Mouse (Mus musculus) forebrain, postnatal 0 days (tissue): ENCODE measurements around the gene Fgf15. TPM values are rescaled to one million over a fixed set of nuclear protein-coding genes. Genes with fewer than 3 reads are reported as not detected.
A peak's percentile ranks its signal among the peaks of the same experiment; 100 is the strongest.

Source experiments
- ATAC-seq: fragments of 200-750 bp; cut with Nextera tagmentation; 2 replicates; pipeline ENCODE4 v1.8.0; 2017; ENCODE audit warnings: mild to moderate bottlenecking, moderate library complexity
- DNase-seq: peaks from one replicate; pipeline ENCODE4 v3.0.0-alpha.2; 2015
- H3K27ac ChIP-seq: fragments of 300-500 bp; sonication (generic); 2 replicates; pipeline ENCODE4 v1.5.1; 2014; ENCODE audit warnings: low read depth, mild to moderate bottlenecking, antibody characterized with exemption, low read length, moderate library complexity, mixed read lengths
- H3K27me3 ChIP-seq: fragments of 300-500 bp; sonication (generic); 2 replicates; pipeline ENCODE4 v1.6.1; 2014; ENCODE audit warnings: mild to moderate bottlenecking, low read length, mixed read lengths; ENCODE audit not compliant: insufficient read depth
- H3K36me3 ChIP-seq: fragments of 300-500 bp; sonication (generic); 2 replicates; pipeline ENCODE4 v1.6.1; 2014; ENCODE audit warnings: mild to moderate bottlenecking, moderate library complexity; ENCODE audit not compliant: insufficient read depth
- H3K4me1 ChIP-seq: fragments of 300-500 bp; sonication (generic); 2 replicates; pipeline ENCODE4 v1.6.1; 2014; ENCODE audit warnings: antibody characterized with exemption; ENCODE audit not compliant: insufficient read depth
- H3K4me2 ChIP-seq: fragments of 300-500 bp; sonication (generic); 2 replicates; pipeline ENCODE4 v1.6.1; 2014; ENCODE audit warnings: low read depth, mild to moderate bottlenecking, moderate library complexity
- H3K4me3 ChIP-seq: fragments of 300-500 bp; sonication (generic); 2 replicates; pipeline ENCODE4 v1.5.1; 2014; ENCODE audit warnings: low read depth, low read length, mixed read lengths
- H3K9ac ChIP-seq: fragments of 300-500 bp; sonication (generic); 2 replicates; pipeline ENCODE4 v1.6.1; 2014; ENCODE audit warnings: mild to moderate bottlenecking
- H3K9me3 ChIP-seq: fragments of 300-500 bp; sonication (generic); 2 replicates; pipeline ENCODE4 v1.6.1; 2016; ENCODE audit warnings: low read length
- CTCF ChIP-seq: sonication (generic); IDR thresholded peaks from 2 replicates; pipeline ENCODE4 v1.5.1; 2016; ENCODE audit warnings: antibody characterized with exemption, control low read depth, low read depth
- WGBS: fragments of 180-500 bp; shearing (Covaris S2); extraction: QIAGEN DNeasy Blood & Tissue Kit; methylation state at CpG from one replicate; pipeline ENCODE4 v1.1.7; 2014; 5-methylcytosine and 5-hydroxymethylcytosine counted together
- polyA plus RNA-seq: library from polyadenylated mRNA; unstranded; fragments of >200 nt; fragmentation: Nextera tagmentation; extraction: Ambion mirVana; gene quantifications from 2 replicates; pipeline ENCODE4 v1.2.1, GENCODE M21; 2015
- total RNA-seq: library from RNA; depleted of rRNA; stranded (reverse); fragments of >200 nt; gene quantifications from 2 replicates; pipeline ENCODE4 v1.2.3, GENCODE M21; 2014; rRNA removed

The Fgf15 gene
- total RNA-seq (2.5 and 4.0 TPM in 2 replicates), polyA plus RNA-seq (5.0 and 6.1 TPM in 2 replicates)

DNA sequence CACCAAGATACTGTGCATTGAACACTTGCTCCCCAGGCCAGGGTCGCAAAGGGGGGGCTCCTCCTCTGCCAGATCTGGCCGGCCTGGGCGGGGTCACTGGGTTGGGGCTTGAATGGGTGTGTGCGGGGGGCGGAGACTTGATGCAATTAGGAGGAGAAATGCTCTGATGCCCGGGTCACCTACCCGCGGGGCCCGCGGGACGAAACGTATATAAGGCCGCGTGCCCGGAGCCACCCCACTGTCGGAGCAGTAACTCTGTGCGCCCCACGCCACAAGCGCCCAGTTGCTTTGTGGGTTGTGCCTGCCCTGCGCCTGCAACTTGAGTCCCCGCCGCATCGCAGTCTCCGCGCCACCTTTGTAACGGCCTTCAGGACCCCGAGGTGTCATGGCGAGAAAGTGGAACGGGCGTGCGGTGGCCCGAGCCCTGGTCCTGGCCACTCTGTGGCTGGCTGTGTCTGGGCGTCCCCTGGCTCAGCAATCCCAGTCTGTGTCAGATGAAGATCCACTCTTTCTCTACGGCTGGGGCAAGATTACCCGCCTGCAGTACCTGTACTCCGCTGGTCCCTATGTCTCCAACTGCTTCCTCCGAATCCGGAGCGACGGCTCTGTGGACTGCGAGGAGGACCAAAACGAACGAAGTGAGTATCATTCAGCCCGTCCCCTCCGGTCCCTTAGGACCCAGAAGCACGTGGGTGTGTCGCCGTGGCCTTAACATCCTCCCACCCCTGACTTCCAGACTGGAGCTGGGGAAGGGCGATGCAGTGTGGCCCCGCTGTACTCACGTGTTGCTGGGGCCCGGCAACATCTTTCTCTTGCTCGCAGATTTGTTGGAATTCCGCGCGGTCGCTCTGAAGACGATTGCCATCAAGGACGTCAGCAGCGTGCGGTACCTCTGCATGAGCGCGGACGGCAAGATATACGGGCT, at the start of gene Fgf15:
Fgf15 (plus strand) TSS at position 238 of the 925 bp plus-strand sequence.
- Histone ChIP-seq H3K4me3 (peak within 1 kb of the TSS; percentile 49), H3K27ac (no peak within 1 kb of the TSS), H3K4me1 (peaks cover 10% of the 10 kb centered on the region; the same call in 1 of the 2 replicates), H3K27me3 (peaks cover 29% of the 10 kb centered on the region), H3K4me2 (peak within 1 kb of the TSS; percentile 95), H3K9ac (peak within 1 kb of the TSS; percentile 58), H3K36me3 (no peaks in the 10 kb centered on the region), H3K9me3 (no peaks in the 10 kb centered on the region)
- peak; percentile 54 for DNase-seq
- peak; percentile 12; the same call in 1 of the 2 replicates for ATAC-seq
- 2% methylated on average over 65 of the region's 65 CpGs for WGBS
- no peak for TF ChIP-seq CTCF

DNA sequence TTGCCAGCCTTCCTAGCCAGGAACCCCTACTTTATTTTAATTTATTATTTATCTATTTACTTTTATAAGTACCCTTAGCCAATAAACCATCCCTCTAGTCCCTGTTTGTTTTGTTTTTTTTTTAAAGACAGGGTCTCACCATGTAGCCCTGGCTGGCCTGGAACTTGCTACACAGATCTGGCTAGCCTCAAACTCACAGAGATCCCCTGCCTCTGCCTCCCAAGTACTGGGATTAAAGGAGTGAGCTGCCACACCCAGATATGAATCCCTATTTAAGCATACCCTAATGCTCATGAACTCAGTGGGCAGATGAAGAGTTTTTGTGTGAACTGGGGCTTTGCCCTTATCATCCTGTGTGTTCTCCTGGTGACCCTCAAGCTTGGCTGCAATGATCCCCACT, 49.3 kb upstream of the Fgf15 start, which contains the start of gene Fgf4:
Fgf4 (plus strand) TSS at position 301 of the 400 bp plus-strand sequence.
- Histone ChIP-seq H3K9me3 (no peaks in the 10 kb centered on the region), H3K4me3 (no peak within 1 kb of the TSS), H3K4me1 (no peaks in the 10 kb centered on the region), H3K36me3 (no peaks in the 10 kb centered on the region), H3K9ac (no peak within 1 kb of the TSS), H3K4me2 (no peak within 1 kb of the TSS), H3K27ac (no peak within 1 kb of the TSS), H3K27me3 (no peaks in the 10 kb centered on the region)
- ATAC-seq, result no peak
- no peak for DNase-seq
- TF ChIP-seq CTCF, result no peak

DNA sequence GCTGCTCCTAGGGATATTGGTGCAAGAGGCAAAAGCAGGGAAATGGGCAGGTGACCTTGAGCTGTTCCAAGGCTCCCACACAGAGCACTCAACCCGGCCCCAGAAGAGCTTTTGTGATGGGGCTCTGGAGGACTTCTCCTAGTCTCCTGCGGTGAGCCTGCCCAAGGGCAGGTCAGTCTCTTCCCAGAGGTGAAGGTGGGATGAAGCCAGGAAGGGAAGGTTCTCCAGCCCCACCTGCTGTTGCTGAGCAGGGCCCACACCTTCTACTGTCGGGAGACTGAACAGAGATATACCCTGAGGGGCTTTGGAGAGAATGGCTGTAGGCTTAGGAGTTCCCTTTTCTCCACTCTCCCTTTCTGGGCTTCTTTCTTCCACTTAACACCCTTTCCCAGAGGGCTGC, 45.0 kb upstream of the Fgf15 start:
- H3K9me3 ChIP-seq, result no peaks in the 10 kb centered on the region
- no peak overlapping the region for H3K4me3 ChIP-seq
- H3K36me3 ChIP-seq, result no peaks in the 10 kb centered on the region
- no peak for DNase-seq
- 60% methylated on average over 3 of the region's 3 CpGs for WGBS
- H3K9ac ChIP-seq, result no peak overlapping the region
- H3K4me2 ChIP-seq, result no peak overlapping the region
- no peak for ATAC-seq
- H3K27ac ChIP-seq, result no peak overlapping the region
- H3K4me1 ChIP-seq, result no peaks in the 10 kb centered on the region
- no peak for TF ChIP-seq CTCF
- H3K27me3 ChIP-seq, result no peaks in the 10 kb centered on the region

DNA sequence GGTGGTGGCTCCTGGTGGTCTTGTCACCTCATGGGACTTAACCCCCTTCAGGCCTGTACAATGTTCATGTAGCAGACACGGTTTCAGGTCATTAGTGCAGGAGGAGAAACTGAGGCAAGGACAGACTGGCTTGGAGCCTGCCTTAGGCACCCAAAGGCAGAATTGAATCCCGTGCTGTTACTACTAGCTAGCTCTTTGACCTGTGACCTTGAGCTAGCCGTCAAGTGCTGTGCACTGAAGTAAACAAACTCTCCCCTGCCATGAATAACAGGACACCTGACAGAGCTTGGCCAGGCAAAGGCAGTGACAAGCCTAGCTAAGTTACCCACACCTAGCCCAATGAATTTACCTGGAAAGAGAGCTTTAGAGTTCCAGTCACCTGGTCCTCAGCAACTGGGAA, 41.4 kb upstream of the Fgf15 start:
- TF ChIP-seq CTCF, result no peak
- no peaks in the 10 kb centered on the region for H3K4me1 ChIP-seq
- H3K36me3 ChIP-seq, result no peaks in the 10 kb centered on the region
- H3K4me3 ChIP-seq, result no peak overlapping the region
- H3K27me3 ChIP-seq, result peaks cover 4% of the 10 kb centered on the region
- H3K4me2 ChIP-seq, result no peak overlapping the region
- WGBS, result 66% methylated on average over 3 of the region's 3 CpGs
- DNase-seq, result no peak
- H3K27ac ChIP-seq, result no peak overlapping the region
- H3K9me3 ChIP-seq, result no peaks in the 10 kb centered on the region
- ATAC-seq, result no peak
- H3K9ac ChIP-seq, result no peak overlapping the region

DNA sequence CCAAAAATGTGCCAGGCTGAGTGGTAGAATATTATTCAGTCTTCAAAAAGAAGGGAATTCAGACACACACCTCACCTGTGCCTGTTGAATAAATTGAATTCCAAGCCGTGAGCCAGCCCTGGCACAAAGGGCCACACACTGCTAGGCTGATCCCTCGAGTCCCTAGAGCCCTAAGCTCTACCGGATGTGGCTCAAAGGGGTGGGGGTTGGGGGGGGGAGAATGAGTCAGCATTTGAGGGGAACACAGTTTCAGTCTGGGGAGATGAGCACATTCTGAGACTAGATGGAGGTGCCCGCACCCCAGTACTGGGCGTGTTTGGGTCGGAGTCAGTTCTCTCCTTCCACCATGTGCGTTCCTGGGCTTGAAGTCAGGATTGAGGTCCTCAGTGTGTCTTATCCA, 39.2 kb upstream of the Fgf15 start:
- DNase-seq (no peak), ATAC-seq (no peak)
- Histone ChIP-seq H3K4me1 (no peaks in the 10 kb centered on the region), H3K4me2 (no peak overlapping the region), H3K4me3 (no peak overlapping the region), H3K9ac (no peak overlapping the region), H3K27ac (no peak overlapping the region), H3K9me3 (no peaks in the 10 kb centered on the region), H3K27me3 (peaks cover 26% of the 10 kb centered on the region), H3K36me3 (no peaks in the 10 kb centered on the region)
- TF ChIP-seq CTCF, result no peak
- 87% methylated on average over 7 of the region's 7 CpGs for WGBS

DNA sequence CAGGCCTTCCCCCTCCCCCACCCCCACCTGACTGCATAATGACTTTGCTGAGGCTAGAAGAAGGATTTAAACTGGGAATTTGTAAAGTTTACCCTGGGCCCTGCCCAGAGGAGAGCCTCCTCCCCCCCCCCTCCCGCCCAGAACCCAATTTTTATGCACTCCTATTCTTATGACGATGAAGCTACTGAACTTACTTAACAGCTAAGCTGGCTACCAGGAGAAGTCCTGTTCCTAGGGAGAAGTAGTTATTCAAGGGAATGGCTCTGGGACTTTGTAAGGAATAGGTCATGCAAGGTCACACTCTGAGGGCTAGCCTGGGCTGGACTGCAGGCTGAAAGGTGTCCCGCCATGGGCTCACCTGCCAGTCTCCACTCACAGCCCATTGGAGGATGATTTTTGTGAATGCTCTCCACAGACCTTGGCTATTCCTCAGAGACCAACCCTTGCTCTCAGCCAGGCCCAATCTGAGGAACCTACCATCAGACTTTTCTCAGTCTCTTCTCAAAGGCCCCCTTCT, 38.4 kb upstream of the Fgf15 start:
- Histone ChIP-seq H3K4me1 (no peaks in the 10 kb centered on the region), H3K9ac (no peak overlapping the region), H3K9me3 (no peaks in the 10 kb centered on the region), H3K4me2 (no peak overlapping the region), H3K36me3 (no peaks in the 10 kb centered on the region), H3K4me3 (no peak overlapping the region), H3K27me3 (peaks cover 32% of the 10 kb centered on the region), H3K27ac (no peak overlapping the region)
- DNase-seq, result no peak
- ATAC-seq, result no peak
- no peak for TF ChIP-seq CTCF
- WGBS, result 75% methylated on average over 3 of the region's 3 CpGs

DNA sequence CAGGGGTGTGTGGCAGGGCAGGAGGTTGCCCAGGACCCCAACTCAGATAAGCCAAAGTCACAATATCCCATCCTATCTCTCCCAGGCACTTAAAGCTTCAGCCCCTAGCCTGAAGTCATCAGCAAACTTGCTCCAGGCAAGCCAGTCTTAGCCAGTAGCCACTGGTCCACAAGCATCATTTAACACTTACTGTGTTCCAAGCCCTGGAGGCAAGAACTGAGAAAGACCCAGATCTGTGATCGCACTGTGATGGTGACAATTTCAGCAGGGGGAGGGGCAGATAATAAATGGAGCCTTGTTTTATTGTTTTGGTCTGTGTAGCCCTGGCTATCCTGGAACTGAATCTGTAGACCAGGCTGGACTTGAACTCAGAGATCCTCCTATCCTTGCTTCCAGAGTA, 37.6 kb upstream of the Fgf15 start:
- Histone ChIP-seq H3K9ac (no peak overlapping the region), H3K4me3 (no peak overlapping the region), H3K27me3 (peaks cover 39% of the 10 kb centered on the region), H3K27ac (no peak overlapping the region), H3K4me1 (no peaks in the 10 kb centered on the region), H3K4me2 (no peak overlapping the region), H3K9me3 (no peaks in the 10 kb centered on the region), H3K36me3 (no peaks in the 10 kb centered on the region)
- ATAC-seq (no peak), DNase-seq (no peak)
- 91% methylated on average over 1 of the region's 1 CpGs for WGBS
- no peak for TF ChIP-seq CTCF
